Mouse (Mus musculus) ES-CJ7 (cell line): ENCODE measurements around the gene Acly.
A peak's percentile ranks its signal among the peaks of the same experiment; 100 is the strongest.

ENCODE experiments used
- DNase-seq: peaks from one replicate; pipeline ENCODE4 v3.0.0; 2011; ENCODE audit warnings: low read depth, low spot score

Acly gene

DNA sequence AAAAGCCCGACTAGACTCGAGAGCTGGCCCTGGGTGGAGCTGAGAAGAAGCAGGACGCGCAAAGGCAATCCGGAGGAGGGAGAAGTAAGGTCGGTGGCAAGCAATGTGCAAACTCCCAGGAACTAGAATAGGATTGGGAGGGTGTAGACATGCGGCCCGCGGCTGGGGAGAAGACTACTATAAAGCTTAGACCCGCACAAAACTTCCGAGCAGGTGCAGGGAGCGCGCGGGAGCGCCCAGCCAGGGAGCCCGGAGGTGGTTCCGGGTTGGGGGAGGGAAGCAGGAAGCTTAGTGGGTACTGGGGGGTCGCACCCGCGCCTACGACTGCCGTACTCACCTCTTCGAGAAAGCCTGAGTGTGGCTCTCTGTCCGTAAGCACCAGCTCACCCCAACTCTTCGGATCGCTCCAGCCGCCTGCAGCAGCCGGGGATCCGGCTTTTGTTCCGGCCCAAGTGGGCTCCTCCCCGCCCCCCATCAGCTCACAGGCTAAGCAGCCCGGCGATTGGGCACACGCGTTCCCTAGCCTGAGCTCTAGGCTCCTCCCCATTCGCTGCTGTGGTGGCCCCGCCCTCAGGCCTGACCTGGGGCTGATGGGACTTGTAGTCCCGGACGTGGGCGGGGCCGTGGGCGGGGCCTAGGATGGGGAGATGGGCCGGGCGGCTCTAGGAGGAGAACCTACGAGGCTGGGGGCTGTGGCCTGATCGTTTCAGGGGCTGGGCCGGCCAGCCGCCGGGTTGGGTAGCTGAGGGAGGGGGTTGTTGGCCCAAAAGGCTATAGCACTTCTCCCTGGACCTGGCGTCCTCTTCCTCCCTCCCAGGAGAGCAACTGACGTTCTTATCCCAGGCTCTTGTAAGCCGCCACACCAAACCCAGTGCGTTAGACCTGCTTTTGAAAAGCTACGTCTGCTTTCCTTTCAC is at the start of gene Acly:
Gene Acly (minus strand): TSS at position 543 of the 917 bp plus-strand sequence.
- peak; percentile 100 for DNase-seq

DNA sequence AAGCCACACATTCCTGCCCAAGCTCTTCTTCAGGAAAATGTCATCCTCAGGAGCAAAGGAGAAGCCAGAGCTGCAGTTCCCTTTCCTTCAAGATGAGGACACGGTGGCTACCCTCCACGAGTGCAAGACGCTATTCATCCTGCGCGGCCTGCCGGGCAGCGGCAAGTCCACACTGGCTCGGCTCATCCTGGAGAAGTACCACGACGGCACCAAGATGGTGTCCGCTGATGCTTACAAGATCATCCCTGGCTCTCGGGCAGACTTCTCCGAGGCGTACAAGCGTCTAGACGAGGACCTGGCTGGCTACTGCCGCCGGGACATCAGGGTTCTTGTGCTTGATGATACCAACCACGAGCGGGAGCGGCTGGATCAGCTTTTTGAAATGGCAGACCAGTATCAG is 48.5 kb upstream of the Acly start:
- peak; percentile 43 for DNase-seq

DNA sequence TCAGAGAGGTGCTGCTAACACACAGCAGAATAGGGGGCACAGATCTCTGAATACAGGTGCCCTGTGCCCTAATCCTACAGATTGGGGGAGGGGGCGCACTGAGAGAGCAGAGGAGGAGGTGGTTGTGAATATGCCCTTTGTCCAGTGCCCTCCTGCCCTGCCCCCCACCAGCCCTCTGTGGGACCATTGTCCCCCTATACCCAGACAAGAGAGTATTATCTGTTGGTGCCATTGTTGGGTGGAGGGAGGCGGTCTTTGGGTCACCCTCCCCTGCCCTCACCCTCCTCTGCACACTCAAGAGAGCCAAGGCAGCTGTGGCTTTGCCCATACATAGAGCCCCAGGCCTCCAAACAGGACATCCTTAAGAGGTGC is 47.7 kb upstream of the Acly start:
- DNase-seq, result no peak

DNA sequence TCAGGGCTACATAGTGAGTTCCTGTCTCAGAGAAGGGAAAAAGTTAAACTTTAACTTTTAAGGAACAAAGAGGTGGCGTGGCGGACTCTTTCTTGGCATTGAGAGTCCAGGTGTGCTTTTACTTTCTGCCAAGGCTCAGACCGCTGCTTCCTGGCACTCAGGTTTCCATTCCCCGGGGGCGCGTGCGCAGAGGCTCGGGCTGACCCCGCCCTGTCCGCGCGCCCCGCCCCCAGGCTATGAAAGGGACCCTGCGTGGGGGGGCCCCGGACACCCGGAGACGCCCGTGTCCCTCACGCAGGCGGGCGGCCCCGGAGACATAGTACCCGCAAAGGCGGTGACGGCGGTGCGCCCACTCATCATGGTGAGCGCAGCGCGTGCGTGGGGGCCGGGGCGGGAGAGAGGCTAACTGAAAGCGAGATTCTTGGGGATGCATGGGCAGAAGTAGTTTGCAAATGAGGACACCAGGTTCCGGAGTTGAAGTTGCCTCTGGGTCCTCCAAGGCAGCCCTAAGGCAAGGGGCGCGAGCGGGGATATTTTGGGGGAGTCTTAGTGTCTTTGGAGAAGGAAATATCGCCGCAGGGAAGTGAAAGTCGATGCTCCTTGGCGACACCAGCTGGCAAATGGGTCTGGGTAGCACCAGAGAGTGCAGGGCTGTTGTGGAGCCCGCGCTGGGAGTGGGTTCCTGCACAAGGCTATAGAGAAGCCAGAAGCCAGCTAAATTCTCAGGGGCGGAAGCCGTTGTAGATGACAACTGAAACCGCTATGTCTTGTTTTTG is 47.1 kb upstream of the Acly start, which contains the start of gene Cnp:
Gene Cnp (plus strand): TSS at position 197 of the 776 bp plus-strand sequence.
- DNase-seq, result peak; percentile 61

- no peak for DNase-seq
These were observed 46.4 kb upstream of the Acly start for GRCm38 (mm10) chr11:100574188-100574587.

DNA sequence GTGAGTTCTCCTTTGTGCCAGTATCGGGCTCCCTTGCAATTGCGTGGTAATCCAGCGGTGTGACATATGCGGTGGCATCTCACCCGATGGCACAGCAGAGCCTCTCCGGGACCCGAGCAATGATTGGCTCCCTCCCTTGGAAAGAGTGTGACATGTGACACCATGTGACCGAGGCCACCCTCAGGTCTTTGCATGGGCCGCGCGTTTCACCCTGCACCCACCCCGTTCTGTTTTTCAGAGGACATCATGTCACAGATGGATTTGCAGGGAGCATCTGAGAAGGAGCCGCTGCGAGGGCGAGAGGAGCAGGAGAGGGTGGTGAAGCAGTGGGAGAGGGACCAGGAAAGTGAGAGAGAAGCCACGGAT is 43.4 kb upstream of the Acly start:
- DNase-seq, result no peak

GRCm38 (mm10) chr11:100570430-100571201 is 42.8 kb upstream of the Acly start:
- DNase-seq, result peak; percentile 73

DNA sequence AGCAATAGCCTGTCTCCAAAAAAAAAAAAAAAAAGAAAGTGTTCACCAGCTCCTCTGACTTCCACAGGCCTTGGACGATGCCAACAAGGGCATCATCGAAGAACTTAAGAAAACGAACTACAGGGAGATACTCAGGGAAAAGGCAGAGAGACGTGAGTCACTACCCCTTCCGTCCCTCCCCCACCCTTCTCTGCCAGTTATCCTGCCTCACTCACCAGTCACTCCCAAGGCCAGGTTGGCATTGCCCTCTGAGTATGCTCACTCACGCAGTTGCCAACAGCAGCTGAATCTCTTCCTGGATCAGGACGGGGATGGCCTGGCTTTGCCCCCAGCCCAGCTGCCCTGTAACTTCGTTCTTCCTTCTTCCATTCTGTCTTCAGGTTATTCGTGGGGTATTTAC is 42.0 kb upstream of the Acly start:
- no peak for DNase-seq

GRCm38 (mm10) chr11:100568692-100569091 is 40.9 kb upstream of the Acly start:
- DNase-seq, result no peak

- DNase-seq, result no peak
These were observed 40.0 kb upstream of the Acly start for GRCm38 (mm10) chr11:100567815-100568245.

DNA sequence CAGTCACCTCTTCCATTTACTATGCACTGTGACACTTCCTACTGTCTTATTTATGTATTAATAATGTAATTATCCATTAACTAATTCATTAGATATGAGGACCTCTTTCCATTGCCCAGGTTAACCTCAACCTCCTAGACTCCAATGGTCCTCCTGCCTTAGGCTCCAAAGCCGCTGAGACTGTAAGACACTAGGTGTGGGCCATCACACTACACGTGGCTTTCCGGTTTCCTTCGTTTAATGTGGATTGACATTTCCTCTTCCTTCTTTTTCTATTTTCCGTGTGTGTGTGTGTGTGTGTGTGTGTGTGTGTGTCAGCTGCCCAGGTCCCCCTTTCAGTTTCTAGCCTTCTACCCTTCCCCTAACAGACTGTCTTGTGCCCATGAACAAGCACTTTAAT is 39.4 kb upstream of the Acly start:
- DNase-seq, result no peak

DNA sequence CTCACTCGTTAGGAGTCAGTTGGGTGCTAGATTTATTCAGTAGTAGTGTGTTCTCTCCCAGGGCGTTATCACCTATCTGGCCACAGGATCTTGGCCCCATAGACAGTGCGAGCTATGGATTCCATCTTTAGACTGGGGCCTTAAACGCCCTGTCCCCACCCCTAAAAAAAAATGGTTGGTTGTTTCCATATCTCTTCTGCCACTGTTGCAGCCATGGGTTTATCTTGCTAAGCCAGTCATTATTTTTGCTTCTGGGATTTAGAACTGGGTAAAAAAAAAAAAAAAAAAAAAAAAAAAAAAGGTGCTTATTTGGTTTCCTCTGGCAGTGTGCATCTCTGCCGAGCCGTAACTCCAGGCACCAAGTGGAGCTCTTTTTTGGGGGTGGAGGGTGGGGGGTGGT is 36.9 kb upstream of the Acly start:
- no peak for DNase-seq

DNA sequence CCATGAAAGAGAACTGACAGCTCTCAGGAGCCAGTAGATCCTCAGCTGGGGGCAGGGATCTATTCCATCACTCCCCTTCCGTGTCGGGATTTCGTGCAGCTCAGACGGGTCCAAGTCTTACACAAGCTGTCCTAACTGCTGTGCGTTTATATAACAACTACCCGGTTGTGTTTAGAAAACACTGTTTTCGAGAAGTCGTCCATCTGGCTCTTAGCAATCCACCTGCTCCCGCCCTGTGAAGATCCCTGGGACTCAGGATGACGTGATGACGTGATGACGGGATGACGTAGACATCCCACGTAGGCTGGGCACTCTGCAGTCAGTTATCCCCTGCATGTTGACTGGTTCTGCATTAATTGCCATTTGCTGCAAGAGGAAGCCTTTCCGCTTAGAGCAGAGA is 36.5 kb upstream of the Acly start:
- DNase-seq, result peak; percentile 36

DNA sequence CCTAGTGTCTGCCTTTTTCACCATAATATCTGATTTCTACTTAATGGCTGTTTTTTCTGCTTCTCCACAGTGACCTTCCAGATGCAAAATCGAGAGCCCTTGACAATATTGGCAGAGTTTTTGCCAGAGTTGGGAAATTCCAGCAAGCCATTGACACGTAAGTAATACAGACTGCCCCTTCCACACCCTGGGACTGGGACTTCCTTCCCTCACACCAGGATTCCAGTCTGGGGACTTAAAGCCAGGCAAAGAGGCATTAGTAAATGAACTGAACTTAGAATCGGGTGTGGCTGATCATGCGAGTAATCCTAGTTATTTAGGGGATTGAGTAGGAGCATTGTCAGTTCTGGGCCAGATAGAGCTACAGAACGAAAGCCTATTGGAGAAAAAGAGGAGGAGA is 33.9 kb upstream of the Acly start:
- peak; percentile 46 for DNase-seq

- DNase-seq, result peak; percentile 97
These were observed 31.7 kb upstream of the Acly start for GRCm38 (mm10) chr11:100559476-100559875.

GRCm38 (mm10) chr11:100557563-100557962 is 29.8 kb upstream of the Acly start:
- no peak for DNase-seq

GRCm38 (mm10) chr11:100555583-100555982 is 27.8 kb upstream of the Acly start:
- DNase-seq, result peak; percentile 93

- DNase-seq, result no peak
These were observed 25.0 kb upstream of the Acly start for GRCm38 (mm10) chr11:100552842-100553241.

DNA sequence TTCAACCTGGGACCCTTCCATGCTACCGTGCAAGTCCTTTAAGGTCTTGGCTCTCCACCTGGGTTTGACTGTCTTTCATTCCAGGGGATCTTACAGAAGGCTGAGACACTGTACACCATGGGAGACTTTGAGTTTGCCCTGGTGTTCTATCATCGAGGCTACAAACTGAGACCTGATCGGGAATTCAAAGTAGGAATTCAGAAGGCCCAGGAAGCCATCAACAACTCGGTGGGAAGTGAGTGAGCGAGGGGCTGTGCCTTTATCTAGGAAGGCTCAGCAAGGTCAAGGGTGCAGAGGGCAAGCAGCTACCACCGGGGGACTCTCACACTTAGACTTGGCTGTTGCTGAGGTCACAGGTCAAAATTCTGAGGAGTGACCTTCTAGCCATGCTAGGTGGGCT is 22.3 kb upstream of the Acly start:
- peak; percentile 83 for DNase-seq

DNA sequence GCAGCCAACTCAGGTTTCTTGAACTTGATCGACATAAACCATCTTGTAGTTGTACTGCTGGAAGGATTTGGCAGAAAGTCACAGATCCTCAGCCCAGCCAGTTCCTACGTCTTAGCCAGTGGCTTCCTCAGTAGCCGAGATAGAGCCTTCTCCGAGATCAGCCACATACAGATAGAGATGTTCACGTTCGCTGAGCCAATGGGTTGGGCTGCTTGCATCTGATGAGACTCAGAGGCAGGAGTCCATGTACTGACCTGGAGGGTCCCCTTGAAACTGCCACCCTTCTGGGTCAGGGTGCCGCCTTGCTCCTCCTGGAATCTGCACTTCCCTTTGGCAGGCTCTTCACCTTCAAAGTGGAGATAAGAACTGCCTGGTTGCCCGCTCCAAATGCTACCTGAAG is 21.7 kb upstream of the Acly start:
- no peak for DNase-seq

- DNase-seq, result no peak
These were observed 20.3 kb upstream of the Acly start for GRCm38 (mm10) chr11:100548141-100548540.

DNA sequence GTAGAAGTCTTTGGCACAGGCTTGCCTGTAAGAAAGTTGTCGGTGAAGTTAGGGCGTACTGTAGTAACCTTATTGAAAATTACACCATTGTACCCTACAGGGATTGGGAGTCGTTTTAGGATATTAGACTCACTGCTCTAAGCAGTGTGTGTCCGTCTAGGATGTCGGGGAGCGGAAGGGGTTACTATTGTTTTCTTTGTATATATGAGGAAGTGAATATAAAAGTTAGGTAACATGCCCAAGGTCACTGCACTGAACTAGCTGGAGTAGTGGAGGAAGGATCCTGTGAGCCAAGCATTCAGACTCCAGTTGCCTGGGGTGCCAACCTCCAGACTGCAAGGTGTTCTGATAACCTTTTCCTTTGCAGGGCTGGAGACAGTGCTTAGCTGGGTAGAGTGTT is 19.2 kb upstream of the Acly start:
- DNase-seq, result no peak
